Mouse (Mus musculus) limb, embryonic 11.5 days (tissue): ENCODE data around the gene Ppil1. TPM values are rescaled to one million over a fixed set of nuclear protein-coding genes. Genes with fewer than 3 reads are reported as not detected.

Experiments
- ATAC-seq: fragments of 200-750 bp; cut with Nextera tagmentation; 2 replicates; pipeline ENCODE4 v1.8.0; 2017; ENCODE audit warnings: low read depth; ENCODE audit not compliant: insufficient number of reproducible peaks, low FRiP score, low TSS enrichment
- DNase-seq: peaks from one replicate; pipeline ENCODE4 v3.0.0-alpha.2; 2015; ENCODE audit warnings: low spot score
- H3K27ac ChIP-seq: fragments of 300-500 bp; sonication (generic); replicated peaks from 2 replicates; pipeline ENCODE4 v1.5.1; 2014; ENCODE audit warnings: low read depth, mild to moderate bottlenecking, low read length
- H3K27me3 ChIP-seq: fragments of 300-500 bp; sonication (generic); 2 replicates; pipeline ENCODE4 v1.6.1; 2014; ENCODE audit warnings: mild to moderate bottlenecking, low read length, mixed read lengths; ENCODE audit not compliant: control insufficient read depth, insufficient read depth
- H3K36me3 ChIP-seq: fragments of 300-500 bp; sonication (generic); 2 replicates; pipeline ENCODE4 v1.6.1; 2014; ENCODE audit warnings: mild to moderate bottlenecking, low read length, moderate library complexity, mixed read lengths; ENCODE audit not compliant: control insufficient read depth, insufficient read depth
- H3K4me1 ChIP-seq: fragments of 300-500 bp; sonication (generic); 2 replicates; pipeline ENCODE4 v1.6.1; 2014; ENCODE audit warnings: low read length, mixed read lengths; ENCODE audit not compliant: control insufficient read depth, insufficient read depth
- H3K4me2 ChIP-seq: fragments of 300-500 bp; sonication (generic); 2 replicates; pipeline ENCODE4 v1.6.1; 2014; ENCODE audit warnings: low read depth, mild to moderate bottlenecking, moderate library complexity; ENCODE audit not compliant: severe bottlenecking
- H3K4me3 ChIP-seq: fragments of 300-500 bp; sonication (generic); 2 replicates; pipeline ENCODE4 v1.5.1; 2014; ENCODE audit warnings: low read depth, low read length
- H3K9ac ChIP-seq: fragments of 300-500 bp; sonication (generic); 2 replicates; pipeline ENCODE4 v1.6.1; 2014; ENCODE audit warnings: mild to moderate bottlenecking, low read length
- H3K9me3 ChIP-seq: fragments of 300-500 bp; sonication (generic); 2 replicates; pipeline ENCODE4 v1.6.1; 2016; ENCODE audit warnings: low read length; ENCODE audit not compliant: control insufficient read depth
- WGBS: fragments of 180-500 bp; shearing (Covaris S2); extraction: QIAGEN DNeasy Blood & Tissue Kit; methylation state at CpG from one replicate; pipeline ENCODE4 v1.1.7; 2014; 5-methylcytosine and 5-hydroxymethylcytosine counted together
- polyA plus RNA-seq: library from polyadenylated mRNA; unstranded; fragments of >200 nt; fragmentation: Nextera tagmentation; extraction: Ambion mirVana; gene quantifications from 2 replicates; pipeline ENCODE4 v1.2.1, GENCODE M21; 2014

Gene Ppil1
- polyA plus RNA-seq, 1 experiment from 2014 or later: 201 TPM

DNA sequence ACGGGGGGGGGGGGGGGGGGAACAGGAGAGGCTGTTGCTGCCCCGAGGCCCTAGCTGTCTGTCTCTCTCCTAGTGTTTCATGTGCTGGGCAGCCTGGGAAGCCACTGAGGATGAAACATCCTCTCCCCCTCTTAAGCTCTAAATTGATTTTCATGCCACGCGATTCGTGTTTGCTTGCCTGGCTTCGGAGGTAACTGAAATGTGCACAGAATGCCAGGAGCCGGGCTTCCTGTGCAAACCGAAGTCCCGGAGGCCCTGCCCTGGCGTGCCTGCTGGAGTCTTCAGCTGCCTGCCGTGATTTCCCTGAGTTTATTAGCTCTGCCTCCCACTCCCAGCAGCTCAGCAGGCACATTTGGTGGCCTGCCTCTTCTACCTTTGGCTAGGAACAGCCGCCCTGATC is 19.1 kb downstream of the Ppil1 start:
- WGBS: 29% methylated on average over 11 of the region's 12 CpGs
- peaks cover 21% of the 10 kb centered on the region for H3K4me1 ChIP-seq
- H3K9me3 ChIP-seq: no peaks in the 10 kb centered on the region
- no peak overlapping the region for H3K4me2 ChIP-seq
- ATAC-seq (no peak), DNase-seq (peak; percentile 55)
- H3K4me3 ChIP-seq: no peak overlapping the region
- peaks cover 3% of the 10 kb centered on the region for H3K36me3 ChIP-seq
- no peaks in the 10 kb centered on the region for H3K27me3 ChIP-seq
- 0 out of 2 replicates have a peak overlapping the region, but pooled peaks have one; percentile 10 for H3K27ac ChIP-seq
- peak overlapping the region; percentile 3; the same call in 1 of the 2 replicates for H3K9ac ChIP-seq

DNA sequence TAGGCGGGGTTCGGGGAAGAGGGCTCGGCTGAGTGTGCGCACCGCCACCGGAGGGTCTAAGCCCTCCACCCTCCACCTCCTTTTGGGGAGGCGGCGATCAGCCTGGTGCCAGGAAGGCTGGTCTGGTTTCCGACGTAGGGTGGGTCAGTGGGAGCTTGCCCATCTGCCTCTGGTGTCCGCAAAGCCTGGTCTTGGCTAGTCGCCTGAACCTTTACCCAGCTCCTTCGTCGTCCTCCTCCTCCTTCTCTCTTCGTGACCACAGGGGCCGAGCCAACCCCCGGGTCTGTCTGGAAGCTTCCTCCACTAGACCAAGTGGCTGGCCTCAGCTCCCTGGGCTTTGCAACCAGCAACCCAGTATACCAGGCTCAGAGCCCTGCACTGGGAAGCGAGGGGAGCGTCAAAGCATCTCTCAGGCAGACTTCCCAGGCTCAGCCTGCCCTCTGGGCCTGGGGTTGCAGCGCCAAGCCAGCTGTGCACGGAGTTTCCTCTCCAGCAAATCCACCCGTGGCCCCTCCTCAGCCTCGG is 25.5 kb downstream of the Ppil1 start:
- H3K27me3 ChIP-seq: peaks cover 15% of the 10 kb centered on the region
- peak overlapping the region; percentile 100 for H3K4me2 ChIP-seq
- no peak overlapping the region; the same call in 1 of the 2 replicates for H3K9ac ChIP-seq
- H3K9me3 ChIP-seq: no peaks in the 10 kb centered on the region
- 3% methylated on average over 23 of the region's 23 CpGs for WGBS
- peak; percentile 50 for DNase-seq
- no peak for ATAC-seq
- H3K4me1 ChIP-seq: peaks cover 11% of the 10 kb centered on the region
- H3K27ac ChIP-seq: no peak overlapping the region
- H3K36me3 ChIP-seq: no peaks in the 10 kb centered on the region
- peak overlapping the region; percentile 50 for H3K4me3 ChIP-seq

DNA sequence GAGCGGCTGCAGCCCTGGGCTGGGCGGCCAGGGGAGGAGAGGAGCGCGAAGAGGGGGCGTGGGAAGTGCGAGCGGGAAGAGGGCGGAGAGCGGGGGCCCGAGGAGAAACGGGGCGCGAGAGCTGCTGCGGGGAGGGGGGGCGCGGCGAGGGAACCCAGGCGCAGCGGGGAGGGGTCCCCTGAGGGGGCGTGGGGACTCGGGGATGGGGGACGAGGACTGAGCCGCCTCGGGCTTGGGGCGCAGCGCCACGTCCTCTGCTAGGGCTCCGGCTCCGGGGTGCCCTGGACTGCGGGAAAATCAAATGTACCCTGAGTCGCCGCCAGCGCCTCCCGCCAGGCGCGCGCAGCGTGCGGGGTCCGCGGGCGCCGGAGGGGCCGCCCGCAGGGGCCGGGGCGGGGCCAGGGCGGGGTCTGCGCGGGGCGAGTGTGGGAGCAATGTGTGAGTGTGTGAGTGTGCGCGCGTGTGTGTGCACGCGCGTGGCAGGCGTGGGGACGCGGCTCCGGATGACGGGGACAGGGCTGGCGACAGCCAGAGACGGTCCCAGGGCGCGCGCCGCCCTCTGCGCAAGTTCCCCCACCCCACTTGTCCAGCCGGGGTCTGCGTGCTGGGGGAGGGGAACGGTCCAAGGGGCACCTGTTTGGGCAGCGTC is 26.1 kb downstream of the Ppil1 start, which contains the start of gene Cpne5:
Gene Cpne5, minus strand, starts transcription at position 396 of the 649 bp plus-strand sequence.
- Histone ChIP-seq H3K27me3 (peaks cover 15% of the 10 kb centered on the region), H3K4me3 (peak within 1 kb of the TSS; percentile 50), H3K4me2 (peak within 1 kb of the TSS; percentile 100), H3K9ac (peak within 1 kb of the TSS; percentile 56), H3K4me1 (peaks cover 11% of the 10 kb centered on the region), H3K36me3 (no peaks in the 10 kb centered on the region), H3K9me3 (no peaks in the 10 kb centered on the region), H3K27ac (no peak within 1 kb of the TSS)
- ATAC-seq: no peak; the same call in 1 of the 2 replicates
- DNase-seq: no peak
- WGBS: under 1% methylated on average over 56 of the region's 73 CpGs

DNA sequence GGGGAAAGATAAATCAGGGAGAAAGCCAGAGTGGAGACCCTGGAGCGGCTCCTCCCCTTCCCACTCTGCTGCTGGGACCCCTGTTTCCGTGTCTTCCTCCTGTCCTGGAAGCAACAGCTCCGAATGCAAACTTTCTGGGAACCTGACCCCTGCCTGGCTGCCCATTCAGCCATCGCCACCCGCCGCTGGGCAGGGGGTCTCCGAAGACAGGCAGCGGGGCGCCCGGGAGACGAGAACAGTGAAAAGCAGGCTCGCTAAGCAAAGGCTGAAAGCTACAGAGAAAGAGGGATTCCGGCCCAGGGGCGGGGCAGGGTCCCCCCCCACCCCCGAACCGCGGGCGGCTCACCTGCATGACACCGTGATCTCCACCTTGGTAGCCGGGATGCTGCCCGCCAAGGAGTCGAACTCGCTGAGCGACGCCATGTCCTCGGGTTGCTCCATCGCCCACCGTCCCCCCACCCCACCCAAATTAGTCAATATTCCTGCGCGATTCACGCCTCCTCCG is 26.7 kb downstream of the Ppil1 start:
- Histone ChIP-seq H3K4me2 (peak overlapping the region; percentile 100), H3K9me3 (no peaks in the 10 kb centered on the region), H3K27ac (no peak overlapping the region), H3K27me3 (peaks cover 15% of the 10 kb centered on the region), H3K36me3 (no peaks in the 10 kb centered on the region), H3K4me3 (peak overlapping the region; percentile 50), H3K4me1 (peaks cover 11% of the 10 kb centered on the region), H3K9ac (peak overlapping the region; percentile 56)
- under 1% methylated on average over 32 of the region's 32 CpGs for WGBS
- ATAC-seq: no peak
- peak; percentile 40 for DNase-seq

DNA sequence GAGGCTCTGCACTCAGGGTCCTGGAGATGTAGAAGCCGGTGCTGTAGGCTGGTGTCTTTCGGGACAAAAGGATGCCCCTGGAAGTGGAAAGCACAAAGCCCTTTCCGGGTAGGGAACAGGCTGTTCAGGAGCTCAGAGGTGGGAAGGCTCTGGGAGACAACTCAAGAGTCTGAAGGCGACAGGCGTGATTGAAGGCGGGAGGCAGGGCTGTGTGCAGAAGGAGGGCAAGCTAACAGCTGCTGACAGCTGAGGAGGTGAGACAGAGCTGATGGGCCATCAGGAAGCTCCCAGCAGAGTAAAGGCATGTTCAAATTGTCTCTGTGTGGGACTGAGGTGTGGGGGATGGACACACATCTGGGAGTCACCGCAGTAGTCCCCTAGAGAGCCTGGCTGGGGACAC is 27.9 kb downstream of the Ppil1 start:
- 53% methylated on average over 7 of the region's 7 CpGs for whole genome bisulfite sequencing

DNA sequence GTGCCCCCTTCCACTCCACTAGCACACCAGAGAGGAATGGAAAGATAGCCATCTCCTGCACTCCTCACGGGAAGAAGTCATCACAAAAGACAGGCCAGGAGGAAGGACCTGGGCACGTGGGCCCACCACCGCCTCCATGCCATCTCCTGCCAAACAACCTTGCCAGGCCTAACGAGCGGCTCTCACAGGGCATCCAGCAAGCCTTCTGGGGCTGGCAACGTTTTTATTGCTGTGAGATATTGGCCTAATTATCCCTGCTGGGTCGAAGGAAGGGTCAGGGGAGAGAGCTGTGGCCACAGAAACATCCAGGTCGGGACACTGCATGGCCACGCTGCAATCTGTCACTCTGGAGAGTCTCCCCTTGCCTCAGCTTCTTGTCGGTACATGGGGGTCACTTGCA is 32.9 kb downstream of the Ppil1 start:
- Histone ChIP-seq H3K27me3 (peaks cover 2% of the 10 kb centered on the region; the same call in 1 of the 2 replicates), H3K4me3 (no peak overlapping the region), H3K9ac (no peak overlapping the region), H3K36me3 (no peaks in the 10 kb centered on the region), H3K9me3 (no peaks in the 10 kb centered on the region), H3K27ac (no peak overlapping the region), H3K4me2 (no peak overlapping the region), H3K4me1 (no peaks in the 10 kb centered on the region)
- no peak for ATAC-seq
- no peak for DNase-seq
- WGBS: 45% methylated on average over 10 of the region's 10 CpGs

More for the DNA sequence above, 27.9 kb downstream of the Ppil1 start:
- ATAC-seq: no peak
- H3K4me1 ChIP-seq: peaks cover 11% of the 10 kb centered on the region
- H3K9me3 ChIP-seq: no peaks in the 10 kb centered on the region
- peaks cover 15% of the 10 kb centered on the region for H3K27me3 ChIP-seq
- no peak overlapping the region for H3K4me2 ChIP-seq
- DNase-seq: no peak
- H3K36me3 ChIP-seq: no peaks in the 10 kb centered on the region
- no peak overlapping the region for H3K4me3 ChIP-seq
- H3K27ac ChIP-seq: no peak overlapping the region
- no peak overlapping the region for H3K9ac ChIP-seq

DNA sequence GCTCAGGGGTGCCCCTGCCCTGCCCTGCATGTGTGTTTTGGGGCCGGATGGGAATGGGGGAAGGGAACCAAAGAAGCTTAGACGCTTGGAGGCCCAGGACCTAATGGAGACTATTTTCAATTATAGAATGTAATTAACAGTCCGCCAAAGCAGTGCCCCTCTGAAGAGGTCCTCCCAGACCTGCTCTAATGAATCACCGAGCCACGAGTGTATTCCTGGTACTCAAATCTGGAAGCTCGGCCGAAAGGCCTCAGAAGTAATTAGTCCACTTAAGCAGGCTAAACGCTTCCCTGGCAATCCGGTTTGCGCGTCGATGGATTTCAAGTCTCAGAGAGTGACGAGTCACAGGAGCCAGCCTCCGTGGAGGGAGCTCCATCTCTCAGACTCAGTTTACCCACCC is 43.4 kb downstream of the Ppil1 start:
- H3K27ac ChIP-seq: no peak overlapping the region
- H3K4me2 ChIP-seq: no peak overlapping the region
- WGBS: 48% methylated on average over 14 of the region's 14 CpGs

DNA sequence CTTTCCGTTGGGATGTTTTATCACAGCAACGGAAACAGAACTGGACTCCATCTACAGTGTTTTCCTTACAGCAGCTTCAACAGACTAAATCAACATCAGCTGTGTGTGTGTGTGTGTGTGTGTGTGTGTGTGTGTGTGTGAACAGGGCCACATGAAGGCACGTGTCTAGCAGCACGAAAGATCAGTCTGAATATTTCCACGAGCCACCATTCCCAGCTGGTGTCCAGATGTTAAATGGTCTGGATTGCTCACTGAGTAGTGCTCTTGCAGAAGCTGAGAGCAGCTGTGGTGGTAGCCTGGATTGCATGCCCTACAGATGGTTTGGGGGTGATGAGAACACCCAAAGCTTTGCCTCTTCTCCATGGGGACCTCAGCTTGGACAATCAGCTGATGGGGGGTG is 46.0 kb downstream of the Ppil1 start:
- Histone ChIP-seq H3K4me1 (peaks cover 29% of the 10 kb centered on the region), H3K9ac (no peak overlapping the region), H3K4me2 (no peak overlapping the region), H3K9me3 (no peaks in the 10 kb centered on the region), H3K27ac (no peak overlapping the region), H3K27me3 (no peaks in the 10 kb centered on the region), H3K36me3 (no peaks in the 10 kb centered on the region), H3K4me3 (no peak overlapping the region)
- DNase-seq (peak; percentile 59), ATAC-seq (no peak)
- WGBS: 31% methylated on average over 5 of the region's 5 CpGs

More for the DNA sequence above, 43.4 kb downstream of the Ppil1 start:
- no peak for ATAC-seq
- Histone ChIP-seq H3K36me3 (no peaks in the 10 kb centered on the region), H3K9ac (no peak overlapping the region), H3K27me3 (no peaks in the 10 kb centered on the region), H3K9me3 (no peaks in the 10 kb centered on the region), H3K4me1 (peaks cover 11% of the 10 kb centered on the region; the same call in 1 of the 2 replicates), H3K4me3 (no peak overlapping the region)
- DNase-seq: no peak
